Mouse (Mus musculus) lung, postnatal 0 days (tissue): ENCODE measurements at regions not wholly inside any gene's neighbourhood (a gene's known extent, or its start where the extent isn't known, plus 50 kb on each side); places are given as distances from the start of the nearest gene placed in this dataset.
A peak's percentile ranks its signal among the peaks of the same experiment; 100 is the strongest.
"Not testable (repeated sequence)": the region's sequence is repeated elsewhere in the genome, so short reads cannot be mapped to it uniquely, and the experiment has no call there.

ENCODE experiments used
- ATAC-seq: fragments of 200-750 bp; cut with Nextera tagmentation; 2 replicates; pipeline ENCODE4 v1.8.0; 2017; ENCODE audit warnings: moderate library complexity
- DNase-seq: peaks from one replicate; pipeline ENCODE4 v3.0.0-alpha.2; 2016; ENCODE audit warnings: low spot score
- H3K27ac ChIP-seq: fragments of 300-500 bp; sonication (generic); 2 replicates; pipeline ENCODE4 v1.5.1; 2014; ENCODE audit warnings: antibody characterized with exemption, mild to moderate bottlenecking, low read length, mixed read lengths
- H3K27me3 ChIP-seq: fragments of 300-500 bp; sonication (generic); replicated peaks from 2 replicates; pipeline ENCODE4 v1.6.1; 2014; ENCODE audit warnings: low read length, mixed read lengths; ENCODE audit not compliant: insufficient read depth
- H3K36me3 ChIP-seq: fragments of 300-500 bp; sonication (generic); 2 replicates; pipeline ENCODE4 v1.6.1; 2014; ENCODE audit warnings: low read length, mixed read lengths; ENCODE audit not compliant: insufficient read depth
- H3K4me1 ChIP-seq: fragments of 300-500 bp; sonication (generic); 2 replicates; pipeline ENCODE4 v1.6.1; 2014; ENCODE audit warnings: antibody characterized with exemption, low read depth, low read length, mixed read lengths; ENCODE audit not compliant: insufficient read depth
- H3K4me2 ChIP-seq: fragments of 300-500 bp; sonication (generic); replicated peaks from 2 replicates; pipeline ENCODE4 v1.6.1; 2014; ENCODE audit warnings: low read depth, mild to moderate bottlenecking, low read length, moderate library complexity, mixed read lengths
- H3K4me3 ChIP-seq: fragments of 300-500 bp; sonication (generic); 2 replicates; pipeline ENCODE4 v1.5.1; 2014; ENCODE audit warnings: low read depth, low read length
- H3K9ac ChIP-seq: fragments of 300-500 bp; sonication (generic); replicated peaks from 2 replicates; pipeline ENCODE4 v1.6.1; 2014; ENCODE audit warnings: low read depth, mild to moderate bottlenecking
- H3K9me3 ChIP-seq: fragments of 300-500 bp; sonication (generic); 2 replicates; pipeline ENCODE4 v1.6.1; 2016; ENCODE audit warnings: low read length, mixed read lengths
- CTCF ChIP-seq: IDR thresholded peaks from 2 replicates; pipeline ENCODE4 v1.5.1; 2016; ENCODE audit warnings: antibody characterized with exemption, mild to moderate bottlenecking
- EP300 ChIP-seq: IDR thresholded peaks from 2 replicates; pipeline ENCODE4 v1.6.1; 2016; ENCODE audit warnings: antibody characterized with exemption, mild to moderate bottlenecking, control low read depth
- WGBS: fragments of 180-500 bp; shearing (Covaris S2); extraction: QIAGEN DNeasy Blood & Tissue Kit; methylation state at CpG from one replicate; pipeline ENCODE4 v1.1.7; 2014; 5-methylcytosine and 5-hydroxymethylcytosine counted together

GRCm38 (mm10) chr2:75781781-75782211 lies 50.2 kb upstream of the Agps start:
- WGBS: 34% methylated on average over 6 of the region's 6 CpGs
- Histone ChIP-seq H3K4me2 (no peak overlapping the region), H3K36me3 (no peaks in the 10 kb centered on the region), H3K9me3 (no peaks in the 10 kb centered on the region), H3K4me3 (no peak overlapping the region), H3K27me3 (no peaks in the 10 kb centered on the region), H3K9ac (no peak overlapping the region), H3K4me1 (peaks cover 4% of the 10 kb centered on the region; the same call in 1 of the 2 replicates), H3K27ac (peak overlapping the region; percentile 77)
- DNase-seq (peak; percentile 96), ATAC-seq (peak; percentile 89)
- TF ChIP-seq CTCF: no peak
- peak; percentile 94 for TF ChIP-seq EP300

DNA sequence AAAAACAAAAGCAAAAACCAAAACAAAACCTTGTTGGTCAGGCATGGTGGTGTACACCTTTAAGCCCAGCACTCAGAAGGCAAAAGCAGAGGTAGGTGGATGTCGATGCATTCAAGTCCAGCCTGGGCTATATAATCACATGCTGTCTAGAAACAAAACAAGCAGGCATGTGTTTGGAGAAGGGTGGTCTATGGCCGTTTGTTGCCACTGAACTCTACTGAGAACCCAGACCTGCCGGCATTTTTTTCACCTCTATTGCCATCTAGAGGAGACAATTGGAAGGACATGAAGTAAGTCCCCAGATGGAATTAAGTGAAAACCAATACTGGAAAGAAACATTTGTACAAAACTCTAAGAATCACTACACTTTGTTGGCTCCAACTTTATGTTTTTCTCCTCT lies 50.9 kb upstream of the Agps start:
- Histone ChIP-seq H3K4me1 (peaks cover 4% of the 10 kb centered on the region; the same call in 1 of the 2 replicates), H3K27me3 (no peaks in the 10 kb centered on the region), H3K4me3 (no peak overlapping the region), H3K9me3 (no peaks in the 10 kb centered on the region), H3K36me3 (no peaks in the 10 kb centered on the region), H3K4me2 (no peak overlapping the region), H3K27ac (peak overlapping the region; percentile 77), H3K9ac (no peak overlapping the region)
- 1% methylated on average over 3 of the region's 3 CpGs for WGBS
- DNase-seq (peak; percentile 76), ATAC-seq (peak; percentile 27)
- TF ChIP-seq CTCF: peak; percentile 78
- TF ChIP-seq EP300: no peak

DNA sequence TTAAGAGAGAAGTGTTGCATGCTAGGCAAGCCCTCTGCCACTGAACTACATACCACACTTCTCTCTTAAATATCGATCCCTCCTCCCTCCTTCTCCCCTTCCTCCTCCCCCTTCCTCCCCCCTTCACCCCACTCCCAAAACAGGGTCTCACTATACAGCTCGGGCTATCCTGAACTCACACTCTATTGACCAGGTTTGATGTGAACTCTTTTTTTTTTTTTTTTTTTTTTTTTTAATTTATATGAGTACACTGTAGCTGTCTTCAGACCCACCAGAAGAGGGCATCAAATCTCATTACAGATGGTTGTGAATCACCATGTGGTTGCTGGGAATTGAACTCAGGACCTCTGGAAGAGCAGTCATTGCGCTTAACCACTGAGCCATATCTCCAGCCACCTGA lies 53.3 kb upstream of the Agps start:
- not testable (repeated sequence) for H3K9me3 ChIP-seq, H3K36me3 ChIP-seq, ATAC-seq, H3K27ac ChIP-seq, H3K4me3 ChIP-seq, H3K4me1 ChIP-seq, H3K9ac ChIP-seq, H3K27me3 ChIP-seq, H3K4me2 ChIP-seq, DNase-seq
- WGBS: 86% methylated on average over 3 of the region's 3 CpGs
- TF ChIP-seq CTCF: peak; percentile 26; the same call in 1 of the 2 replicates

GRCm38 (mm10) chr2:75777040-75777451 lies 54.9 kb upstream of the Agps start:
- WGBS: 12% methylated on average over 4 of the region's 6 CpGs
- Histone ChIP-seq H3K9me3 (no peaks in the 10 kb centered on the region), H3K4me2 (peak overlapping the region; percentile 40), H3K27me3 (no peaks in the 10 kb centered on the region), H3K4me1 (peaks cover 7% of the 10 kb centered on the region; the same call in 1 of the 2 replicates), H3K27ac (peak overlapping the region; percentile 87), H3K4me3 (peak overlapping the region; percentile 12; the same call in 1 of the 2 replicates), H3K9ac (no peak overlapping the region), H3K36me3 (no peaks in the 10 kb centered on the region)
- ATAC-seq (peak; percentile 60), DNase-seq (peak; percentile 95)
- TF ChIP-seq EP300: peak; percentile 95
- no peak for TF ChIP-seq CTCF

DNA sequence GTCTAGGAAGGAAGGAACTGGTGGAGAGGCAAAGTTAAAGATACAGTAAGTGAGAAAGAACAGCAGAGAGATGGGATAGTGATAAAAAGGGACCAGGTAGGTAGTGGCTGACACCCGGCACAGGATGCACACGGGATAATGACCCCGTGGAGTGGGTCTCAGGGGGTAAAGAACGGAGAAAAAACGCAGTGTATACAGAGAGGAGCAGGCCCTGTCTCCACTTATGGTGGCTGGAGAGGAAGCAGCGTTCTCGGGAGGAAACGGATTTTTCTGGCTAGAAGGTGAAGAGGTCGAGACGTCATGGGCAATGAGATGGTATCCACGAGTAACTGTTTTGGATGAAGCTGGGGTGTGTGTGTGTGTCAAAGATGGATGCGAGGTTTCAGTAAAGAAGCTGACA lies 55.4 kb upstream of the Agps start:
- 13% methylated on average over 12 of the region's 12 CpGs for WGBS
- peak overlapping the region; percentile 12; the same call in 1 of the 2 replicates for H3K4me3 ChIP-seq
- no peaks in the 10 kb centered on the region for H3K36me3 ChIP-seq
- H3K27me3 ChIP-seq: no peaks in the 10 kb centered on the region
- no peak for ATAC-seq
- H3K27ac ChIP-seq: peak overlapping the region; percentile 87
- no peak overlapping the region for H3K9ac ChIP-seq
- DNase-seq: no peak
- TF ChIP-seq EP300 (no peak), CTCF (no peak)
- no peaks in the 10 kb centered on the region for H3K9me3 ChIP-seq
- H3K4me1 ChIP-seq: peaks cover 7% of the 10 kb centered on the region; the same call in 1 of the 2 replicates
- H3K4me2 ChIP-seq: peak overlapping the region; percentile 40

- no peak for TF ChIP-seq EP300
- H3K27me3 ChIP-seq: no peaks in the 10 kb centered on the region
- no peak overlapping the region for H3K4me3 ChIP-seq
- peak overlapping the region; percentile 51; the same call in 1 of the 2 replicates for H3K27ac ChIP-seq
- H3K9me3 ChIP-seq: no peaks in the 10 kb centered on the region
- DNase-seq (peak; percentile 41), ATAC-seq (no peak)
- H3K4me2 ChIP-seq: no peak overlapping the region
- WGBS: 13% methylated on average over 1 of the region's 1 CpGs
- H3K9ac ChIP-seq: no peak overlapping the region
- H3K4me1 ChIP-seq: peaks cover 3% of the 10 kb centered on the region; the same call in 1 of the 2 replicates
- no peaks in the 10 kb centered on the region for H3K36me3 ChIP-seq
Observed at GRCm38 (mm10) chr2:75775217-75775616, 56.8 kb upstream of the Agps start.

GRCm38 (mm10) chr2:75773431-75773830 lies 58.5 kb upstream of the Agps start:
- peak overlapping the region; percentile 80 for H3K27ac ChIP-seq

More at GRCm38 (mm10) chr2:75773431-75773830, 58.5 kb upstream of the Agps start:
- Histone ChIP-seq H3K4me3 (no peak overlapping the region), H3K4me1 (peaks cover 6% of the 10 kb centered on the region; the same call in 1 of the 2 replicates), H3K4me2 (no peak overlapping the region), H3K36me3 (no peaks in the 10 kb centered on the region), H3K27me3 (no peaks in the 10 kb centered on the region), H3K9ac (no peak overlapping the region), H3K9me3 (no peaks in the 10 kb centered on the region)
- TF ChIP-seq CTCF (no peak), EP300 (no peak)
- ATAC-seq: no peak
- 73% methylated on average over 5 of the region's 5 CpGs for WGBS
- no peak for DNase-seq
